Mouse (Mus musculus): Measurements from ENCODE around the gene Gm20518. TPM values are rescaled to one million over a fixed set of nuclear protein-coding genes. Genes with fewer than 3 reads are reported as not detected.

The Gm20518 gene
- polyA plus RNA-seq, 1 experiment: 0.08 TPM

DNA sequence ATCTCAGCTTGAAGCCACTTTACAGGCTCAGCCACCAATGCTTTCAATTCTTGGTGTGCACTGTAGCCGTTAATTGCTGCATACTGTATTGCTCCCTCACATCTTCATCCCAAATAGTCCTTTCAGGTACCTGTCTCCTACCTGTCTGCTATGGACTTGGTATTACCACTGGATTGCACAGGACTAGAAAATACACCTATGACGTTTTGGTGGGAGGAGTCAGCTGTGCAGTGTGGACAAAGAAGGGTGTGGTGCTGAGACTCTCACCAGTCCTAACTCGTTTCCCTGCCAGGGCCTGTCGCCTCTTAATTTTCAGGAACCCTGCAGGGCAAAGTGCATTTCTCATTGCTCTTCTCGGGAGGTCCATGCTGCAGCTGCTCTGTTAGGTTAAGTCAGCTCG lies 25.7 kb downstream of the Gm20518 start:
- no peaks in the 10 kb centered on the region for H3K36me3 ChIP-seq (ENCODE audit: control insufficient read depth, insufficient read depth)
- H3K4me3 ChIP-seq: no peak overlapping the region
- H3ac ChIP-seq (ENCODE audit: control insufficient read depth, insufficient read length): no peak overlapping the region
- no peak overlapping the region for H3K4me2 ChIP-seq (ENCODE audit: low read depth)
- H3K27me3 ChIP-seq (ENCODE audit: control insufficient read depth, insufficient read depth, insufficient read length): no peaks in the 10 kb centered on the region
- TF ChIP-seq TCF12 (IDR thresholded peaks at IDR 0.05; ENCODE audit: insufficient read depth, poor library complexity, severe bottlenecking): no peak
- no peak for TF ChIP-seq USF1 (IDR thresholded peaks at IDR 0.05; ENCODE audit: low read depth)
- no peak for TF ChIP-seq MYOG (IDR thresholded peaks at IDR 0.05; ENCODE audit: control insufficient read depth in 1 of 3, insufficient read depth in 1 of 3, insufficient read length in 2 of 3, low read depth in 2 of 3)
- no peak for TF ChIP-seq REST (IDR thresholded peaks at IDR 0.05; ENCODE audit: insufficient read depth, insufficient read length)
- no peak for TF ChIP-seq MYOD1 (IDR thresholded peaks at IDR 0.05; ENCODE audit: control insufficient read depth in 1 of 3, insufficient read length in 2 of 3, low read depth in 2 of 3)
- TF ChIP-seq POLR2AphosphoS2 (IDR thresholded peaks at IDR 0.05; ENCODE audit: insufficient read length, low read depth): no peak
- no peak for TF ChIP-seq CEBPB (IDR thresholded peaks at IDR 0.05; ENCODE audit: insufficient read depth, poor library complexity, severe bottlenecking)
- no peak for TF ChIP-seq TCF3 (IDR thresholded peaks at IDR 0.05; ENCODE audit: insufficient read length, low read depth)
- no peak for TF ChIP-seq POLR2A (IDR thresholded peaks at IDR 0.05; ENCODE audit: insufficient read length, low read depth)
- no peak for TF ChIP-seq MAX (IDR thresholded peaks at IDR 0.05; ENCODE audit: low read depth)
- TF ChIP-seq E2F4 (IDR thresholded peaks at IDR 0.05; ENCODE audit: insufficient read depth): no peak
- TF ChIP-seq SRF (IDR thresholded peaks at IDR 0.05; ENCODE audit: control insufficient read depth, insufficient read length, low read depth): no peak
- H3K79me2 ChIP-seq (ENCODE audit: control insufficient read depth, insufficient read depth): peaks cover 4% of the 10 kb centered on the region

DNA sequence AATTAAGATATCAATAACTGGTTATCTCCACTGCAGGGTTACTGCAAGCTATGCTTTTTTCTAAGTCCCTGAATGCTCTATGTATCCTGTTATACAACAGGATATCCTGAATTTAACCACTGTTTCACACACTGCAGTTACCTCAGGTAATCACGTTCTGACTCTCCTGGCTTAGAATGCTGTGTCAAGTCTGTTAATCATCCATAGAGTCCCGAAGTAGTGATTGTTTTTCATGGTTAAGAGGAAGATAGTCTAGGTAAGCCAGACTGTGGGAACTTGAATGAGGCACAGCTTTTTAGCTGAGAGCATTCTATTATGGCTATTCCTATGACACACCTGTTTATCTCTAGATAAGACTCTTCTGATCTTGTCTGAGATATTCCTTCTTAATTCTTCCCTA lies 26.2 kb downstream of the Gm20518 start:
- Histone ChIP-seq H3K36me3 (ENCODE audit: control insufficient read depth, insufficient read depth) (no peaks in the 10 kb centered on the region), H3K4me2 (ENCODE audit: low read depth) (no peak overlapping the region), H3K27me3 (ENCODE audit: control insufficient read depth, insufficient read depth, insufficient read length) (no peaks in the 10 kb centered on the region), H3K4me3 (no peak overlapping the region), H3ac (ENCODE audit: control insufficient read depth, insufficient read length) (no peak overlapping the region), H3K79me2 (ENCODE audit: control insufficient read depth, insufficient read depth) (peaks cover 4% of the 10 kb centered on the region)
- TF ChIP-seq POLR2A (IDR thresholded peaks at IDR 0.05; ENCODE audit: insufficient read length, low read depth): no peak

DNA sequence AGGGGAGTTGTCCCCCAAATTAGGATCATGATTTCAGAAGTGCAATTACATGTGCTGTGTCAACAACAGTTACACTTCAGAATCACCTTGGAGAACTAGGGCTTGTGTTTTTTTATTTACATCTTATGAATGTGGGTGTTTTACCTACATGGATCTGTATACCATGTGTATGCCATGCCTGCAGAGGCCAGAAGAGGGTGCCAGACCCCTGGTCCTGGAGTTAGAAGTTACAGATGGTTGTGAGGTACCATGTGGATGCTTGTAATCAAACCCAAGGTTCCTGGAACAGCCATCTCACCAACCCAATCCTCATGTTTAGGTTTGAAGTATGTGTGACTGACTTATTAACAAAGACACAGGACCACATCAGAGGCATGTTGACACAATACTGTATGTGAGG lies 32.9 kb downstream of the Gm20518 start:
- Histone ChIP-seq H3K36me3 (ENCODE audit: control insufficient read depth, insufficient read depth) (peaks cover 18% of the 10 kb centered on the region), H3K27me3 (ENCODE audit: control insufficient read depth, insufficient read depth, insufficient read length) (no peaks in the 10 kb centered on the region), H3ac (ENCODE audit: control insufficient read depth, insufficient read length) (no peak overlapping the region), H3K79me2 (ENCODE audit: control insufficient read depth, insufficient read depth) (no peaks in the 10 kb centered on the region), H3K4me2 (ENCODE audit: low read depth) (no peak overlapping the region), H3K4me3 (no peak overlapping the region)
- TF ChIP-seq REST (IDR thresholded peaks at IDR 0.05; ENCODE audit: insufficient read depth, insufficient read length) (no peak), TCF3 (IDR thresholded peaks at IDR 0.05; ENCODE audit: insufficient read length, low read depth) (no peak), MYOD1 (IDR thresholded peaks at IDR 0.05; ENCODE audit: control insufficient read depth in 1 of 3, insufficient read length in 2 of 3, low read depth in 2 of 3) (no peak), POLR2A (IDR thresholded peaks at IDR 0.05; ENCODE audit: insufficient read length, low read depth) (no peak), E2F4 (IDR thresholded peaks at IDR 0.05; ENCODE audit: insufficient read depth) (no peak), POLR2AphosphoS2 (IDR thresholded peaks at IDR 0.05; ENCODE audit: insufficient read length, low read depth) (no peak), CEBPB (IDR thresholded peaks at IDR 0.05; ENCODE audit: insufficient read depth, poor library complexity, severe bottlenecking) (no peak), TCF12 (IDR thresholded peaks at IDR 0.05; ENCODE audit: insufficient read depth, poor library complexity, severe bottlenecking) (no peak), SRF (IDR thresholded peaks at IDR 0.05; ENCODE audit: control insufficient read depth, insufficient read length, low read depth) (no peak), MAX (IDR thresholded peaks at IDR 0.05; ENCODE audit: low read depth) (no peak), MYOG (IDR thresholded peaks at IDR 0.05; ENCODE audit: control insufficient read depth in 1 of 3, insufficient read depth in 1 of 3, insufficient read length in 2 of 3, low read depth in 2 of 3) (no peak), USF1 (IDR thresholded peaks at IDR 0.05; ENCODE audit: low read depth) (no peak)

DNA sequence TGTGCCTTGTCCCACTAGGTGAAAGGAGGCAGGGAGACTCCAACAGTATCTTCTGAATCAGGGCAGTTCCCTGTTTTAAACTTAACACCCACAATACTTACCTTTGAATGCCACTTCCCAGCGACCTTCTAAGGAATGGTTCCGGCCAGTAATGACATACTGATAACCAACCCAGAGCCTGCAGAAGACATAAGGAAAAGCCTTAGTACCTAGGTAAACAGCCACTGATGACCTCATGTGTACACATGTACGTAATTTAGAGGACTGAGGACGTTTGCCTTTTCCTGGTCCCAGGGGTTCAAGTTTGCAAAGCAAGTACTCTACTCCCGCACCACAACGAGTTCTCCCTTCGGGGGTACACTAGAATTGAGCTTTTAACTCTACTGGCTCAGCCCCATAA lies 34.3 kb downstream of the Gm20518 start:
- no peak overlapping the region for H3K4me3 ChIP-seq
- peaks cover 22% of the 10 kb centered on the region for H3K36me3 ChIP-seq (ENCODE audit: control insufficient read depth, insufficient read depth)
- no peaks in the 10 kb centered on the region for H3K79me2 ChIP-seq (ENCODE audit: control insufficient read depth, insufficient read depth)
- TF ChIP-seq MYOG (IDR thresholded peaks at IDR 0.05; ENCODE audit: control insufficient read depth in 1 of 3, insufficient read depth in 1 of 3, insufficient read length in 2 of 3, low read depth in 2 of 3): no peak
- TF ChIP-seq USF1 (IDR thresholded peaks at IDR 0.05; ENCODE audit: low read depth): no peak
- no peak for TF ChIP-seq TCF3 (IDR thresholded peaks at IDR 0.05; ENCODE audit: insufficient read length, low read depth)
- TF ChIP-seq MAX (IDR thresholded peaks at IDR 0.05; ENCODE audit: low read depth): no peak
- TF ChIP-seq SRF (IDR thresholded peaks at IDR 0.05; ENCODE audit: control insufficient read depth, insufficient read length, low read depth): no peak
- no peak for TF ChIP-seq POLR2AphosphoS2 (IDR thresholded peaks at IDR 0.05; ENCODE audit: insufficient read length, low read depth)
- no peak for TF ChIP-seq CEBPB (IDR thresholded peaks at IDR 0.05; ENCODE audit: insufficient read depth, poor library complexity, severe bottlenecking)
- no peak for TF ChIP-seq REST (IDR thresholded peaks at IDR 0.05; ENCODE audit: insufficient read depth, insufficient read length)
- no peak for TF ChIP-seq POLR2A (IDR thresholded peaks at IDR 0.05; ENCODE audit: insufficient read length, low read depth)
- TF ChIP-seq MYOD1 (IDR thresholded peaks at IDR 0.05; ENCODE audit: control insufficient read depth in 1 of 3, insufficient read length in 2 of 3, low read depth in 2 of 3): no peak
- TF ChIP-seq TCF12 (IDR thresholded peaks at IDR 0.05; ENCODE audit: insufficient read depth, poor library complexity, severe bottlenecking): no peak
- no peak for TF ChIP-seq E2F4 (IDR thresholded peaks at IDR 0.05; ENCODE audit: insufficient read depth)
- no peak overlapping the region for H3ac ChIP-seq (ENCODE audit: control insufficient read depth, insufficient read length)
- H3K4me2 ChIP-seq (ENCODE audit: low read depth): no peak overlapping the region
- no peaks in the 10 kb centered on the region for H3K27me3 ChIP-seq (ENCODE audit: control insufficient read depth, insufficient read depth, insufficient read length)

DNA sequence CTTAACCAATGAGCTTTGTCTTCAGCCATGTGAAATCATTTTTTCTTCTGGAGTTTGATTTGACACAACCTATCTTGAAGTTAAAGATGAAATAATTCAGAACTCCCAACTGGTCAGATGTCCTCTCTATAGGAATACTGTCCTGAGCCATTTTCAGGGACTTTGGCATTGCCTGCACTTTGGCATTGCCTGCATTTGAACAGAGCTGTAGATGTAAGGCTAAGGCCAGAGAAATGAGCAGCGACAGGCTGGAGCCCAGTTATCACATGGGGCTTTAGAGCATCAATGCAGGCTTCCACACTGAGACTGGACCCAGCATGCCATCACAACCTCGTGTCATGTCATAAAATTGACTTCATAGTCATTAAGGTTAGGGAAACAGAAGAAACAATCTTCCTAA lies 38.2 kb downstream of the Gm20518 start:
- H3K27me3 ChIP-seq (ENCODE audit: control insufficient read depth, insufficient read depth, insufficient read length): no peaks in the 10 kb centered on the region
- H3K36me3 ChIP-seq (ENCODE audit: control insufficient read depth, insufficient read depth): peaks cover 35% of the 10 kb centered on the region
- TF ChIP-seq E2F4 (IDR thresholded peaks at IDR 0.05; ENCODE audit: insufficient read depth) (no peak), USF1 (IDR thresholded peaks at IDR 0.05; ENCODE audit: low read depth) (no peak), POLR2A (IDR thresholded peaks at IDR 0.05; ENCODE audit: insufficient read length, low read depth) (no peak), SRF (IDR thresholded peaks at IDR 0.05; ENCODE audit: control insufficient read depth, insufficient read length, low read depth) (no peak), CEBPB (IDR thresholded peaks at IDR 0.05; ENCODE audit: insufficient read depth, poor library complexity, severe bottlenecking) (no peak), POLR2AphosphoS2 (IDR thresholded peaks at IDR 0.05; ENCODE audit: insufficient read length, low read depth) (no peak), TCF12 (IDR thresholded peaks at IDR 0.05; ENCODE audit: insufficient read depth, poor library complexity, severe bottlenecking) (no peak), MYOG (IDR thresholded peaks at IDR 0.05; ENCODE audit: control insufficient read depth in 1 of 3, insufficient read depth in 1 of 3, insufficient read length in 2 of 3, low read depth in 2 of 3) (no peak), REST (IDR thresholded peaks at IDR 0.05; ENCODE audit: insufficient read depth, insufficient read length) (no peak), MAX (IDR thresholded peaks at IDR 0.05; ENCODE audit: low read depth) (no peak), TCF3 (IDR thresholded peaks at IDR 0.05; ENCODE audit: insufficient read length, low read depth) (no peak), MYOD1 (IDR thresholded peaks at IDR 0.05; ENCODE audit: control insufficient read depth in 1 of 3, insufficient read length in 2 of 3, low read depth in 2 of 3) (no peak)
- no peak overlapping the region for H3K4me3 ChIP-seq
- no peaks in the 10 kb centered on the region for H3K79me2 ChIP-seq (ENCODE audit: control insufficient read depth, insufficient read depth)
- no peak overlapping the region for H3ac ChIP-seq (ENCODE audit: control insufficient read depth, insufficient read length)
- no peak overlapping the region for H3K4me2 ChIP-seq (ENCODE audit: low read depth)
